Mouse (Mus musculus) kidney, embryonic 16.5 days (tissue): ENCODE data around the gene Adcyap1. TPM values are rescaled to one million over a fixed set of nuclear protein-coding genes. Genes with fewer than 3 reads are reported as not detected.

Experiments
- ATAC-seq: fragments of 200-750 bp; cut with Nextera tagmentation; 2 replicates; pipeline ENCODE4 v1.8.0; 2017; ENCODE audit warnings: moderate TSS enrichment; ENCODE audit not compliant: low FRiP score, low TSS enrichment
- H3K27ac ChIP-seq: fragments of 300-500 bp; sonication (generic); 2 replicates; pipeline ENCODE4 v1.5.1; 2014; ENCODE audit warnings: low read length
- H3K27me3 ChIP-seq: fragments of 300-500 bp; sonication (generic); 2 replicates; pipeline ENCODE4 v1.6.1; 2014; ENCODE audit warnings: low read length, control low read depth, mixed read lengths; ENCODE audit not compliant: insufficient read depth
- H3K36me3 ChIP-seq: fragments of 300-500 bp; sonication (generic); 2 replicates; pipeline ENCODE4 v1.6.1; 2014; ENCODE audit warnings: low read length, control low read depth, mixed read lengths; ENCODE audit not compliant: insufficient read depth
- H3K4me1 ChIP-seq: fragments of 300-500 bp; sonication (generic); 2 replicates; pipeline ENCODE4 v1.6.1; 2014; ENCODE audit warnings: low read length, control low read depth, mixed read lengths; ENCODE audit not compliant: insufficient read depth
- H3K4me2 ChIP-seq: fragments of 300-500 bp; sonication (generic); replicated peaks from 2 replicates; pipeline ENCODE4 v1.6.1; 2014; ENCODE audit warnings: low read depth, low read length
- H3K4me3 ChIP-seq: fragments of 300-500 bp; sonication (generic); 2 replicates; pipeline ENCODE4 v1.5.1; 2014; ENCODE audit warnings: mild to moderate bottlenecking, low read length
- H3K9ac ChIP-seq: fragments of 300-500 bp; sonication (generic); replicated peaks from 2 replicates; pipeline ENCODE4 v1.6.1; 2014; ENCODE audit warnings: low read length
- H3K9me3 ChIP-seq: fragments of 300-500 bp; sonication (generic); 2 replicates; pipeline ENCODE4 v1.6.1; 2016; ENCODE audit warnings: low read length, control low read depth
- whole genome bisulfite sequencing: fragments of 180-500 bp; shearing (Covaris S2); extraction: QIAGEN DNeasy Blood & Tissue Kit; methylation state at CpG from one replicate; pipeline ENCODE4 v1.1.7; 2014; 5-methylcytosine and 5-hydroxymethylcytosine counted together
- polyA plus RNA-seq: library from polyadenylated mRNA; unstranded; fragments of >200 nt; fragmentation: Nextera tagmentation; extraction: Ambion mirVana; gene quantifications from 2 replicates; pipeline ENCODE4 v1.2.1, GENCODE M21; 2015

Adcyap1 gene
- polyA plus RNA-seq, 1 experiment from 2014 or later = not detected

GRCm38 (mm10) chr17:93202165-93203075 is 3.6 kb downstream of the Adcyap1 start:
- WGBS = 1% methylated on average over 44 of the region's 44 CpGs
- Histone ChIP-seq H3K27ac (no peak overlapping the region), H3K4me2 (peak overlapping the region; percentile 51), H3K9me3 (no peaks in the 10 kb centered on the region), H3K27me3 (peaks cover 77% of the 10 kb centered on the region), H3K36me3 (no peaks in the 10 kb centered on the region), H3K4me1 (peaks cover 7% of the 10 kb centered on the region), H3K4me3 (peak overlapping the region; percentile 39), H3K9ac (no peak overlapping the region)
- ATAC-seq = peak; percentile 64; the same call in 1 of the 2 replicates

- no peak overlapping the region for H3K9ac ChIP-seq
- H3K4me3 ChIP-seq = peak overlapping the region; percentile 39
- ATAC-seq = no peak
- H3K36me3 ChIP-seq = no peaks in the 10 kb centered on the region
- peaks cover 68% of the 10 kb centered on the region for H3K27me3 ChIP-seq
- peaks cover 7% of the 10 kb centered on the region for H3K4me1 ChIP-seq
- H3K27ac ChIP-seq = no peak overlapping the region
- H3K9me3 ChIP-seq = no peaks in the 10 kb centered on the region
- WGBS = under 1% methylated on average over 34 of the region's 34 CpGs
- peak overlapping the region; percentile 51 for H3K4me2 ChIP-seq
These were observed 4.5 kb downstream of the Adcyap1 start for GRCm38 (mm10) chr17:93203076-93204031.

- Histone ChIP-seq H3K36me3 (no peaks in the 10 kb centered on the region), H3K27ac (no peak overlapping the region), H3K9ac (no peak overlapping the region), H3K4me2 (no peak overlapping the region), H3K4me1 (no peaks in the 10 kb centered on the region), H3K27me3 (no peaks in the 10 kb centered on the region), H3K9me3 (no peaks in the 10 kb centered on the region), H3K4me3 (no peak overlapping the region)
- 74% methylated on average over 6 of the region's 6 CpGs for WGBS
- ATAC-seq = no peak
These were observed 19.0 kb downstream of the Adcyap1 start for GRCm38 (mm10) chr17:93217785-93218184.

- H3K36me3 ChIP-seq = no peaks in the 10 kb centered on the region
- H3K9me3 ChIP-seq = no peaks in the 10 kb centered on the region
- H3K4me1 ChIP-seq = no peaks in the 10 kb centered on the region
- 76% methylated on average over 2 of the region's 2 CpGs for WGBS
- no peaks in the 10 kb centered on the region for H3K27me3 ChIP-seq
- ATAC-seq = no peak
- no peak overlapping the region for H3K27ac ChIP-seq
- H3K4me2 ChIP-seq = no peak overlapping the region
- H3K4me3 ChIP-seq = no peak overlapping the region
- H3K9ac ChIP-seq = no peak overlapping the region
These were observed 19.8 kb downstream of the Adcyap1 start for GRCm38 (mm10) chr17:93218640-93219039.

- no peak for ATAC-seq
- no peaks in the 10 kb centered on the region for H3K36me3 ChIP-seq
- H3K4me3 ChIP-seq = no peak overlapping the region
- no peaks in the 10 kb centered on the region for H3K27me3 ChIP-seq
- H3K9ac ChIP-seq = no peak overlapping the region
- H3K4me1 ChIP-seq = no peaks in the 10 kb centered on the region
- H3K4me2 ChIP-seq = no peak overlapping the region
- H3K27ac ChIP-seq = no peak overlapping the region
- H3K9me3 ChIP-seq = no peaks in the 10 kb centered on the region
These were observed 38.5 kb downstream of the Adcyap1 start for GRCm38 (mm10) chr17:93237355-93237754.
